Mouse (Mus musculus): ENCODE results near the gene Adcy4.

DNA sequence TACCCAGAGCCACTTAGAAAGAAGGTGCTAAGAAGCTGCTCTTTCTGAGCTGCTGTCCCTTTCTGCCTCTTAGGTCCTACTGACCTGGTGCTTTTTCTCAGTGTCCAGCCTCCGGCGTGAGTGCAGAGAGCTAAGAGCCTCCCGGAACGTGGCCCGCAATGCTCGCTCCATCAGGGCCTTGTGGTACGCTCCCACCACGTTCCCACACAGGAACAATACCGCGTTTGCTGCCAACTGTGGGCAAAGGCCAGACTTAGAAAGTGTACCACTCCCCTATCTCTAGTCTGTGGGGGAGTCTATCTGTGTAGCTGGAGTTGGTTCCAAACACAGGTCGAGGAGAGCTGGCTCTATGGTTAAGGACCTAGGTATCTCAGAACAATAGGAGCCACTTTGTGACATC, 3.2 kb downstream of the Adcy4 start:
- no peak for TF ChIP-seq CTCF (IDR thresholded peaks at IDR 0.05; ENCODE audit: borderline replicate concordance, control insufficient read depth, extremely low read depth, insufficient read depth, low read length, poor library complexity)
- no peak for TF ChIP-seq POLR2A (IDR thresholded peaks at IDR 0.05; ENCODE audit: control insufficient read depth, extremely low read depth, insufficient read depth, low read length, poor library complexity)

All from thymus, adult 2 months (tissue).